Mouse (Mus musculus): ENCODE data around the gene Crip1. TPM values are rescaled to one million over a fixed set of nuclear protein-coding genes. Genes with fewer than 3 reads are reported as not detected.

The Crip1 gene
- 10 to 100 TPM; 44.1 to 71.1 TPM for total RNA-seq (2021)
- long read RNA-seq, experiment 1, transcript Crip1-201 (5 exons, 445 nt): major isoform, 40 of 46 reads
- long read RNA-seq, experiment 1, partial matches to known transcripts: 1 of 46 reads
- long read RNA-seq, experiment 1, other reads (novel, unspliced or antisense): 3 of 46 reads
- long read RNA-seq, experiment 2, transcript Crip1-201 (5 exons, 445 nt): major isoform, 36 of 38 reads
- long read RNA-seq, experiment 2, partial matches to known transcripts: 1 of 38 reads
- long read RNA-seq, experiment 2, other reads (novel, unspliced or antisense): 0 of 38 reads

GRCm38 (mm10) chr12:113146112-113147057, at the start of gene Crip1:
Crip1 (plus strand) TSS chr12:113146316.
- DNase-seq: peak; percentile 86 to 90

DNA sequence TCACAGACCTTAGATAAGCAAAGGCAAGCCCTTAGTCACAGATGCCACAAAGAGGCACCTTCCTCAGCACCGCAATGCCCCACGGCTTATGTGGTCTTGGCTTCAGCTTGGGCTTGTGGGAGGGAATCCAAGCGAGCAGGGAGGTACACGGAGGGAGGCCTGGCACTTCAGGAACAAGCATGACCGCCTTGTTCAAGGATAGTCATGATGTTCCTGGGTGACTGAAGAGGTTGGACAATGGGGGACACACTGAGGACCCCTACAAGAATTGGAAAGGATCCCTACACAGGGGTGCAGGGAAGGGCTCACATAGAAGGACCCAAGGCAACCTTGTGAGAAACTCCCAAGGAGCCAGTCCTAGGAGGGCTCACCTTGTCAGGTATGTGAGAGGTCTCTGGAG, 49.1 kb upstream of the Crip1 start:
- DNase-seq: no peak

DNA sequence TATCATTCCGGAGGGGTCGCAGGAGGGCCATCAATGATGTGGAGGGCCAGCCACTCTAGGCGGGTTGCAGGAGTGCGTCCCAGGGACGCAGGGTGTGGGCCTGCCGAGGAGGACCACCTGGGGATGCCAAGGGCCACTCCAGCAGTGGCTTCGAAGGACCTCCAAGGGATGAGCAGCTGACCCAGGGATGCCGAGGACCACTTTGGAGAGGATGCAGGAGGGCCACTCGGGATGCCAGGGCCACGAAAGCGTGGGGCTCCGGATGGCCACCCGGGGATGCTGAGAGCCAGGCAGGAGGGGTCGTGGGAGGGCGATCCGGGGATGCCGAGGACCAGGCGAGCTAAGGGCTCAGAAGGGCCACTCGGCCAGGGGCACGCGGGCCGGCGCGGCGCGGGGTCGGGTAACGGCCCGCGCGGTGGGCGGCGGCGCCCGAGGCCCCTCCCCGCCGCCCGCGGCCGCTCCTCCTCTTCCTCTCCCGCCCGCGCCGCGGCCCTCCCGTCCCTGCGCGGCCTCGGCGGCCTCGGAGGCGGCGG, 48.3 kb upstream of the Crip1 start, which contains the start of gene Mta1:
Mta1 (plus strand) TSS at position 530 of the 533 bp plus-strand sequence.
- DNase-seq: peak; percentile 67 to 84

DNA sequence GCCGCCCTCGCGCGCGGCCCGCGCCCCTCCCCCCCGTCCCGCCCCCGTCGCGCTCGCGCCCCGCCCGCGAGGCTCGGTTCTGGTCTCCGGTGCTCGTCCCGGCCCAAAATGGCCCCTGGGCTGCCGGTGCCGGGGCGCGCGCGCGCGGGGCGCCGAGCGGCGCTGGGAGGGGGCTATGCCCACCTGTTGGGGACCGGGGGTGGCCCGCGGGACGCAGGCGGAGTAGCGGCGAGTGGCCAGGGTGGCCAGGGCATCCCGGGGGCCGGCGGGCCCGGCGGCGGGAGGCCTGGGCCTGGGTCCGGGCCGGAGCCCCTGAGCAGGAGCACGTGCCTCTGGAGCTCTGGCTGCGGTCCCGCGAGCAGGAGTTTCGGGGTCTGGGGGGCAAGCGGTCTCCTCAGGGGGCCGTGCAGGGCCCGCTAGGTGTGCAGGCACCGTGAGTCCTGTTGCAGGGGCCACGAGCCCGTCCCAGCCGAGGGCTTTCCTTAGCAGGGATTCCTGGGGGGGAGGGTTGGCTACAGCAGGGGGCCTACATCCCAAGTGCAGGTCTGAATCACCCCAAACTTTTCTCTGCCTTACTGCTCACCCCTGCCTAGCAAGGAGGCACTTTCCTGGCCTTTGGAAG, 47.5 kb upstream of the Crip1 start:
- DNase-seq: peak; percentile 43 to 58

- no peak for DNase-seq
Measured at GRCm38 (mm10) chr12:113099470-113100237, 46.5 kb upstream of the Crip1 start.

- peak; percentile 75 to 81 for DNase-seq
Measured at GRCm38 (mm10) chr12:113100448-113101076, 45.6 kb upstream of the Crip1 start.

- DNase-seq: no peak
Measured at GRCm38 (mm10) chr12:113101251-113101960, 44.7 kb upstream of the Crip1 start.

DNA sequence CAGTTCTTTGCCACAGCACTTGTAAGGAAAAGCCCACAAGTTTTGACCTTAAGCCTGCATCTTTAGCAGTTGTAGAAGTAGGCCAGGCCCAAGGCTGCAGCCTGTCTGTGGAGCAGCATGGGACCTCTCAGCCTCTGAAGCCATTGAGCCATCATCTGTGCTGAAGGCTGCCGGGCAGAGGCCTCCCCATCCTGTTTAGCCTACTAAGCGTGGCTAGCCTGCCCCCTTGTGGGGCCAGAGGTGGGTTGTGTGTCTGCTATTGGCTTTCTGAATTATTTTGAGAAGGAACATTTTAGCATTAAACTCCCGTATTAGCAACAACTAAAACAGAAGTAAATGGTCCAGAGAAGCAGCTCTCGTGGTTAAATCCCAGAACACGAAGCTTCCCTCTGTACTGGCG, 43.7 kb upstream of the Crip1 start:
- DNase-seq: peak; percentile 83 to 84

GRCm38 (mm10) chr12:113103846-113104451, 42.2 kb upstream of the Crip1 start:
- peak; percentile 47 to 55 for DNase-seq

- DNase-seq: peak; percentile 39 to 58
Measured at GRCm38 (mm10) chr12:113106386-113106785, 39.7 kb upstream of the Crip1 start.

DNA sequence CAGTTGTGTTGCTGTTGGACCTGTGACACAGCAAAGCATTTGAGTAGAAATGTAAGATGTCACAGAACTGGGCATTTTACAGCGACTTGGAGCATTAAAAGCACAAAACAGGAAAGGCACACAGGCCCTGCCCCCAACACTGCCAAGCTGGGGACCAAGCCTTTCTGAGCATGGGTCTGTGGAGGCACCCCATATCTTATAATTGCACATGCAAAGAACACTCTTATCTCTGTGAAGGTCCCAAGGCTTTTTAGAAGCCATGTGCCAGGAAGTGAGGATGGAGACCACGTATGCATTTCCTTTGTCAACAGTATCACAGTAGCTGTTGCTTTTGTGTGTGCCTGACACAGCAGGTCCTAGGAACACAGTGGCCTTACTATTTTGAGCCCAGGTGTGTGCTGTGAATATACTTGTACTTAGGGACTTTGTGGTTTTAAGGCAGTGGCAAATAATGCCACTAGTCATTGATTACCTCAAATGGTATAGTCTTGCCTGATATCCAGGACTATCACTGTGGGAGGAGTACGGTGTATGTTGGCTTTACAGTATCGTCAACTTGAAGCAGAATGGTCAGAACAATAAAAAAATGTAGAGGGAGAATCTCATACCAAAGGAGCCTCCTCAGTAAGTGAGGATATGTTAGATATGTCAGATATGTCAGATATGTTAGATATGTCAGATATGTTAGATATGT, 38.5 kb upstream of the Crip1 start:
- no peak for DNase-seq

- no peak for DNase-seq
Measured at GRCm38 (mm10) chr12:113108528-113109283, 37.4 kb upstream of the Crip1 start.

GRCm38 (mm10) chr12:113109801-113110200, 36.3 kb upstream of the Crip1 start:
- no peak for DNase-seq

- DNase-seq: peak; percentile 47 to 70
Measured at GRCm38 (mm10) chr12:113114141-113114540, 32.0 kb upstream of the Crip1 start.

DNA sequence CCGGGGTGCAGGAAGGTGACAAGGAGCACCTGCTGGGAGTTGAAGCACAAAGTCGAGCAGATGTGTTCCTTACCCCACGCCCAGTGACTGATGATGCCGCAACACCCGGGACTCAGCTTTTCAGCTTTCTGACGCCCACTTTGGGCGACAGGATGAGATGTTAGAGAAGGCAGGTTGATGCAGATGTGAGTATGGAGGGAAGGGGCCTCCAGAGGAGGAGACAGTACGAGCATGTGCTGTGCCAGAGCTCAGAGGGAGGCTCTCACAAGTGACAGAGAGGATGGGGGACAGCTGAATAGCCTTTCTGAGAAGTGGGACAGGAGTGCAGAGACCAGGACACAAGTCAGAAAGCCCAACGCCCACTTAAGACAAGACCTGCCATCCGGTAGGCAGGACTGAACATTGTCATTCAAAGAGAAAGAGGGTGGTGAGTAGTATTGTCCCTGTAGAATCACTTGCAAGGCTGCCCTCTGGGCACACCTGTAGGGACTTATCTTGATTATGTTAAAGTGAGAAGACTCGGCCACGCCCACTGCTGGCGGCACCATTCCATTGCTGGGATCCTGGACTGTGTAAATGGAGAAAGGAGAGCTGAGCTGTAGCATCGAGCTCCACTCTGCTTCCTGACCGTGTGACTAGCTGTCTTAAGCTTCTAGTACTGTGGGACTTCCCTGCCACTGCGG, 31.1 kb upstream of the Crip1 start:
- DNase-seq: no peak

- peak; percentile 85 to 89 for DNase-seq
Measured at GRCm38 (mm10) chr12:113119516-113120410, 26.4 kb upstream of the Crip1 start.

DNA sequence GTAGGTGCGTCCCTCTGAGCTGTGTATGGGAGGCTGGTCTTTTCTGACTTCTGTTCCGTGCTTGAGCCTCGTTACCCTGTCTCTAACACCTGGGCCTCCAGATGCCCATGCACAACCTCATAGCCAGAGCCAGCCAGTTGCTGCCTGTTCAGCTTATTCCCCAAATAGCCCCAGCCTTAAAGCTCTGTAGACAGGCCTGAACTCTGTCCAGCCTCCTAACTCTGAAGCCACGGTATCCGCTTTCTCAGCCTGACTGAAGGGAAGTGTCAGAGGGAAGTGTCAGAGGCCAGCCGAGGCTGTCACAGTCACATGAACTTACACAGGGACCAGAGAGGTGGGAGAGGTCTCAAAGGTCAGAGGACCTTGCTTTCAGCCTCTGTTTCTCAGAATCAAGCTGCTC, 21.4 kb upstream of the Crip1 start:
- no peak for DNase-seq

Data from adrenal gland, postnatal 36 days (tissue).